Mouse (Mus musculus) megakaryocyte, embryonic 14.5 days (primary cell): ENCODE measurements around the gene Cep104.

Experiments
- FLI1 ChIP-seq: IDR thresholded peaks from 2 replicates; pipeline ENCODE4 v1.6.1; 2012; ENCODE audit warnings: low read length, inconsistent platforms, mixed read lengths
- GATA1 ChIP-seq: IDR thresholded peaks from 3 replicates; pipeline ENCODE4 v1.6.1; 2012; ENCODE audit warnings: mixed read lengths, low read length, inconsistent platforms, borderline replicate concordance

DNA sequence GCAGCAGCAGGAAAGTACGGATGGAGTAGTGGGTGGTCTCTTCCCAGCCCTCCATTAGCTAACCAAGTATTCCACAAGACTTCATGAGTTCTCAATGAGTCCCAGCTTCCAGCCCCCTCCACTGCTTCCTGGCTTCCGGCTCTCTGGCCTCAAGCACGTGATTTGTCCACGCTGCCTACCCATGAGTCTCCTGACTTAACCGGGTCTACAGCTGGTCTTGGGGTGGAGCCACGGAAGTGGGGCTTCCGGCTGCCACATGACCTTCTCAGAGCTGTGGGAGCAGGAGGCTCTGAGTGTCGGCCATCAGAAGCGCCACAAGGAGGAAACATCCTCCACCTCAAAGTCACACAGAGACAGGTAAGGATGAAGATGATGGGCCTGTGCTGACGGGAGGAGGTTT, 45.6 kb upstream of the Cep104 start:
- no peak for TF ChIP-seq GATA1
- no peak for TF ChIP-seq FLI1
